Comparison of ENCODE assay signal across 8 mouse cellular contexts in the genomic region with DNA sequence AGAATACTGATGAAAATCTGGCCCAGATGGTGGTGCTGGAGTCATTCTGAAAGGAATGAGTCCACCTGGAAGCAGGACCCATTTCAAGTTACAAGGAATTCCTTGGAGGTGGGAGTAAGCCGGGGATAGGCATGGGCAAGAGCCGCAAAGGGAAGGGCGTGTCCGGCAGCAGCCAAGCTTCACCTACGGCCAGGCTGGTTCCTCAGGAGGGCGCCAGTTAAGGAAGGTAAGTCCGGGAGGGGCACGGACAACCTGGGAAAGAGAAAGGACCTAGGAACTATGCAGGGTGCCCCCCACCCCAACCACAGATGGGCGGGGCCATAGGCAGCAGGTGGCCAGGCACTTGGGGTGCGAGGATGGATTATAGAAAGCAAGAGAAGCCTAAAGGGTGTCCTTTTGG. TPM values are rescaled to one million over a fixed set of nuclear protein-coding genes. Genes with fewer than 3 reads are reported as not detected.
A peak's percentile ranks its signal among the peaks of the same experiment; 100 is the strongest.
DNase-seq lines count a peak whose midpoint lies in the region; ATAC-seq lines count a peak whose summit lies in the region.

No protein-coding gene starts in this region.

- H3K9ac ChIP-seq in forebrain, embryonic 12.5 days = peak overlapping the region; percentile 81
- peak overlapping the region; percentile 81 for H3K9ac ChIP-seq in midbrain, embryonic 13.5 days (replicated peaks)

- peak; percentile 24 for DNase-seq in layer of hippocampus, adult 11-12 months (ENCODE audit: low spot score)
- no peak for DNase-seq in layer of hippocampus, postnatal 25 days (ENCODE audit: extremely low spot score in 1 of 2, low spot score in 1 of 2)
- peak; percentile 60 for DNase-seq in ZHBTc4 (ENCODE audit: low read depth, low spot score)
- DNase-seq in kidney, postnatal 36 days = peak; percentile 13 to 30
- DNase-seq in c-Kit-positive CD71-positive TER-119-positive erythroid progenitor cells, embryonic 14.5 days (ENCODE audit: low spot score) = no peak
- DNase-seq in adrenal gland, adult 2 months = no peak

- no peak for ATAC-seq in forebrain, embryonic 12.5 days (ENCODE audit: low FRiP score)
- peak; percentile 0; the same call in 1 of the 2 replicates for ATAC-seq in midbrain, embryonic 13.5 days

- peaks cover 35% of the 10 kb centered on the region for H3K27me3 ChIP-seq in forebrain, embryonic 12.5 days
- H3K27me3 ChIP-seq in midbrain, embryonic 13.5 days = peaks cover 33% of the 10 kb centered on the region

- no peaks in the 10 kb centered on the region for H3K9me3 ChIP-seq in forebrain, embryonic 12.5 days
- H3K9me3 ChIP-seq in midbrain, embryonic 13.5 days = no peaks in the 10 kb centered on the region

- 3% methylated on average over 10 of the region's 10 CpGs for WGBS in forebrain, embryonic 12.5 days
- 5% methylated on average over 10 of the region's 10 CpGs for WGBS in midbrain, embryonic 13.5 days

- H3K36me3 ChIP-seq in forebrain, embryonic 12.5 days (replicated peaks) = no peaks in the 10 kb centered on the region
- no peaks in the 10 kb centered on the region for H3K36me3 ChIP-seq in midbrain, embryonic 13.5 days

- H3K4me1 ChIP-seq in forebrain, embryonic 12.5 days = peaks cover 19% of the 10 kb centered on the region
- peaks cover 24% of the 10 kb centered on the region for H3K4me1 ChIP-seq in midbrain, embryonic 13.5 days (replicated peaks)

- peak overlapping the region; percentile 70 for H3K4me3 ChIP-seq in forebrain, embryonic 12.5 days (replicated peaks)
- H3K4me3 ChIP-seq in midbrain, embryonic 13.5 days (replicated peaks) = peak overlapping the region; percentile 71

- no peak overlapping the region for H3K27ac ChIP-seq in forebrain, embryonic 12.5 days
- H3K27ac ChIP-seq in midbrain, embryonic 13.5 days = no peak overlapping the region

- peak overlapping the region; percentile 98 for H3K4me2 ChIP-seq in forebrain, embryonic 12.5 days
- peak overlapping the region; percentile 99 for H3K4me2 ChIP-seq in midbrain, embryonic 13.5 days (replicated peaks)

RNA-seq across cellular contexts. Expression of gene Garnl3, which starts 1.8 kb away (rescaled TPM):
- 10 to 100 TPM; 37.5 to 44.8 TPM for total RNA-seq in layer of hippocampus, postnatal 25 days (2021)
- polyA plus RNA-seq in forebrain, embryonic 12.5 days (2016; fragmentation: Nextera tagmentation; extraction: Ambion mirVana) = 14.5 and 15.1 TPM in 2 replicates
- polyA plus RNA-seq in midbrain, embryonic 13.5 days (2015; fragmentation: Nextera tagmentation; extraction: Ambion mirVana) = 22.9 and 24.2 TPM in 2 replicates
- total RNA-seq in adrenal gland, adult 2 months (2021) = 10 to 100 TPM; 13.3 to 15.0 TPM
- polyA plus RNA-seq in adrenal gland, adult 2 months (2012; rRNA removed) = 13.4 and 21.4 TPM in 2 replicates

Comparison
In these comparisons a context has a peak if more than half of its experiments do, and no peak if none do; other contexts are left out.
1. DNase-seq: peak in layer of hippocampus, adult 11-12 months (single experiment), ZHBTc4 (single experiment) and kidney, postnatal 36 days (2 of 2); none in layer of hippocampus, postnatal 25 days (0 of 2), c-Kit-positive CD71-positive TER-119-positive erythroid progenitor cells, embryonic 14.5 days (single experiment) and adrenal gland, adult 2 months (single experiment).